25 mouse cellular contexts compared by ENCODE assay signal in the genomic region with DNA sequence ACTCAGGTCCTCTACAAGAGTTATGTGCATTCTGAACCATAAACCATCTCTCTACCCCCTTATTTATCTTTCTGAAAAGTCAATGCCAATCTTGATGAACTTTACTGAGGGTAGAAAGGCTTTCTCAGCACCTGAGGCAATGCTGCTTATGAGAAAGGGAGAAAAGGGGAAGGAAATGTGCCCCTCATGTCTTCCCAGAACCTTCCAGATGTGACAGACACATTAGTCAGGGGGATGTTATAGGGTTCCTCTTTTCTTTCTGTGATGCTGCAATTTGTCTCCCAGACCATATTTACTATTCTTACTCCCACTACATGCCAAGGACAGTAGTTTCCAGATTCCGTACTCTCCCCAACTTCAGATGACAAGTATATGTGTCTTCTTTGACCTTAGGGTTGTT. TPM values are rescaled to one million over a fixed set of nuclear protein-coding genes. Genes with fewer than 3 reads are reported as not detected.
"Had no signal": no experiment of that assay in that cellular context is flagged by ENCODE, and none has a peak within 500 bp of the region (broad histone marks: within the 10 kb centered on the region; RNA-seq: fewer than 3 reads in every experiment).

No protein-coding gene starts in this region.

- H3K9ac ChIP-seq: liver, embryonic 14.5 days; lung, embryonic 14.5 days; midbrain, embryonic 13.5 days; midbrain, embryonic 15.5 days; neural tube, embryonic 12.5 days had no signal

- H3K36me3 ChIP-seq: midbrain, embryonic 13.5 days; midbrain, embryonic 15.5 days; neural tube, embryonic 12.5 days had no signal

- H3K27me3 ChIP-seq: midbrain, embryonic 13.5 days; midbrain, embryonic 15.5 days; neural tube, embryonic 12.5 days had no signal

- H3K4me1 ChIP-seq: megakaryocyte, embryonic 14.5 days; midbrain, embryonic 13.5 days; midbrain, embryonic 15.5 days; neural tube, embryonic 12.5 days had no signal

- H3K9me3 ChIP-seq: megakaryocyte, embryonic 14.5 days; midbrain, embryonic 13.5 days; midbrain, embryonic 15.5 days; neural tube, embryonic 12.5 days had no signal

- H3K4me3 ChIP-seq: megakaryocyte, embryonic 14.5 days; midbrain, embryonic 13.5 days; midbrain, embryonic 15.5 days; neural tube, embryonic 12.5 days had no signal

- DNase-seq: lung, adult 18-20 months; lung, embryonic 14.5 days; lung, postnatal 10 days; lung, postnatal 4 days; right cerebral cortex, postnatal 14 days; thymus, adult 18-20 months; thymus, postnatal 25 days; thymus, postnatal 4 days had no signal

- H3K27ac ChIP-seq: liver, embryonic 14.5 days; midbrain, embryonic 13.5 days; midbrain, embryonic 15.5 days; neural tube, embryonic 12.5 days had no signal

- ATAC-seq: midbrain, embryonic 13.5 days; midbrain, embryonic 15.5 days had no signal

RNA-seq across cellular contexts. Expression of gene Akap4, which starts 18.6 kb away (rescaled TPM):
- total RNA-seq: midbrain, postnatal 0 days; neutrophil, adult 5-6 weeks had no signal
- polyA plus RNA-seq: liver, embryonic 14.5 days; liver, embryonic 16.5 days; lung, embryonic 14.5 days; lung, embryonic 16.5 days; midbrain, embryonic 11.5 days; midbrain, embryonic 13.5 days; midbrain, embryonic 15.5 days; midbrain, postnatal 0 days; neural tube, embryonic 12.5 days; neural tube, embryonic 14.5 days; spleen, adult 2 months; stomach, embryonic 14.5 days; stomach, embryonic 16.5 days; urinary bladder, adult 2 months had no signal

RNA-seq across cellular contexts. Expression of gene Ccnb3, which starts 44.5 kb away (rescaled TPM):
- total RNA-seq: midbrain, postnatal 0 days; monocyte, adult 5-6 weeks; neutrophil, adult 5-6 weeks had no signal
- polyA plus RNA-seq: liver, embryonic 16.5 days; lung, embryonic 14.5 days; lung, embryonic 16.5 days; midbrain, embryonic 11.5 days; midbrain, embryonic 13.5 days; midbrain, embryonic 15.5 days; midbrain, postnatal 0 days; neural tube, embryonic 12.5 days; neural tube, embryonic 14.5 days; spleen, adult 2 months; stomach, embryonic 14.5 days; thymus, postnatal 0 days; urinary bladder, adult 2 months had no signal
